Mouse (Mus musculus): Measurements from ENCODE around the gene Ckap5. TPM values are rescaled to one million over a fixed set of nuclear protein-coding genes. Genes with fewer than 3 reads are reported as not detected.
"Not testable (repeated sequence)": the region's sequence is repeated elsewhere in the genome, so short reads cannot be mapped to it uniquely, and the experiment has no call there.

The Ckap5 gene
- total RNA-seq, 2 experiments from 2014 or later = 112 to 120 TPM

GRCm38 (mm10) chr2:91623366-91623765 lies 96.8 kb downstream of the Ckap5 start:
- DNase-seq (ENCODE audit: low spot score in 2 of 2) = not testable (repeated sequence)

GRCm38 (mm10) chr2:91627486-91627885 lies 100.9 kb downstream of the Ckap5 start:
- no peak for DNase-seq (ENCODE audit: low spot score in 2 of 2)

- no peak for DNase-seq (ENCODE audit: low spot score in 2 of 2)
Measured at GRCm38 (mm10) chr2:91628171-91628570, 101.6 kb downstream of the Ckap5 start.

- DNase-seq (ENCODE audit: low spot score in 2 of 2) = no peak
Measured at GRCm38 (mm10) chr2:91629682-91630081, 103.1 kb downstream of the Ckap5 start.

- DNase-seq (ENCODE audit: low spot score in 2 of 2) = no peak
Measured at GRCm38 (mm10) chr2:91630384-91630783, 103.8 kb downstream of the Ckap5 start.

GRCm38 (mm10) chr2:91631826-91632225 lies 105.3 kb downstream of the Ckap5 start:
- no peak for DNase-seq (ENCODE audit: low spot score in 2 of 2)

- no peak for DNase-seq (ENCODE audit: low spot score in 2 of 2)
Measured at GRCm38 (mm10) chr2:91632316-91632715, 105.8 kb downstream of the Ckap5 start.

- no peak for DNase-seq (ENCODE audit: low spot score in 2 of 2)
Measured at GRCm38 (mm10) chr2:91633334-91633977, 106.9 kb downstream of the Ckap5 start.

- DNase-seq (ENCODE audit: low spot score in 2 of 2) = no peak
Measured at GRCm38 (mm10) chr2:91634841-91635240, 108.3 kb downstream of the Ckap5 start.

GRCm38 (mm10) chr2:91635486-91635885 lies 108.9 kb downstream of the Ckap5 start:
- no peak for DNase-seq (ENCODE audit: low spot score in 2 of 2)

- no peak for DNase-seq (ENCODE audit: low spot score in 2 of 2)
Measured at GRCm38 (mm10) chr2:91636229-91636628, 109.7 kb downstream of the Ckap5 start, which contains the start of gene F2. F2 (minus strand) TSS chr2:91636414.

- no peak for DNase-seq (ENCODE audit: low spot score in 2 of 2)
Measured at GRCm38 (mm10) chr2:91636727-91637338, 110.3 kb downstream of the Ckap5 start.

GRCm38 (mm10) chr2:91638931-91639330 lies 112.4 kb downstream of the Ckap5 start:
- no peak for DNase-seq (ENCODE audit: low spot score in 2 of 2)

GRCm38 (mm10) chr2:91642825-91643415 lies 116.4 kb downstream of the Ckap5 start:
- DNase-seq (ENCODE audit: low spot score in 2 of 2) = no peak

GRCm38 (mm10) chr2:91644021-91644420 lies 117.5 kb downstream of the Ckap5 start:
- no peak for DNase-seq (ENCODE audit: low spot score in 2 of 2)

- no peak for DNase-seq (ENCODE audit: low spot score in 2 of 2)
Measured at GRCm38 (mm10) chr2:91645354-91645753, 118.8 kb downstream of the Ckap5 start.

- no peak for DNase-seq (ENCODE audit: low spot score in 2 of 2)
Measured at GRCm38 (mm10) chr2:91645811-91646210, 119.2 kb downstream of the Ckap5 start.

GRCm38 (mm10) chr2:91646733-91647132 lies 120.2 kb downstream of the Ckap5 start:
- peak in 1 of 2 experiments; percentile 52 for DNase-seq (ENCODE audit: low spot score in 2 of 2)

- peak in 1 of 2 experiments; percentile 31 for DNase-seq (ENCODE audit: low spot score in 2 of 2)
Measured at GRCm38 (mm10) chr2:91649152-91649551, 122.6 kb downstream of the Ckap5 start.

GRCm38 (mm10) chr2:91649553-91650359 lies 123.2 kb downstream of the Ckap5 start, which contains the start of the genes Zfp408 and Arhgap1:
Zfp408 (minus strand) TSS chr2:91649791.
Arhgap1 (plus strand) TSS chr2:91649860.
- DNase-seq (ENCODE audit: low spot score in 2 of 2) = peak; percentile 97 to 98

GRCm38 (mm10) chr2:91650360-91650995 lies 123.9 kb downstream of the Ckap5 start:
- no peak for DNase-seq (ENCODE audit: low spot score in 2 of 2)
